Mouse (Mus musculus) heart, embryonic 11.5 days (tissue): ENCODE measurements around the gene Ift46. TPM values are rescaled to one million over a fixed set of nuclear protein-coding genes. Genes with fewer than 3 reads are reported as not detected.

Source experiments
- ATAC-seq: fragments of 200-750 bp; cut with Nextera tagmentation; replicated peaks from 2 replicates; pipeline ENCODE4 v1.8.0; 2017; ENCODE audit warnings: moderate library complexity; ENCODE audit not compliant: insufficient number of reproducible peaks, low FRiP score, low TSS enrichment
- H3K27ac ChIP-seq: fragments of 300-500 bp; sonication (generic); 2 replicates; pipeline ENCODE4 v1.5.1; 2014; ENCODE audit warnings: mild to moderate bottlenecking, low read depth, low read length
- H3K27me3 ChIP-seq: fragments of 300-500 bp; sonication (generic); 2 replicates; pipeline ENCODE4 v1.6.1; 2014; ENCODE audit warnings: mild to moderate bottlenecking, low read length, mixed read lengths; ENCODE audit not compliant: control insufficient read depth, insufficient read depth
- H3K36me3 ChIP-seq: fragments of 300-500 bp; sonication (generic); 2 replicates; pipeline ENCODE4 v1.6.1; 2014; ENCODE audit warnings: mild to moderate bottlenecking, low read length, moderate library complexity, mixed read lengths; ENCODE audit not compliant: control insufficient read depth, insufficient read depth
- H3K4me1 ChIP-seq: fragments of 300-500 bp; sonication (generic); 2 replicates; pipeline ENCODE4 v1.6.1; 2014; ENCODE audit warnings: low read length; ENCODE audit not compliant: control insufficient read depth, insufficient read depth
- H3K4me2 ChIP-seq: fragments of 300-500 bp; sonication (generic); 2 replicates; pipeline ENCODE4 v1.6.1; 2014; ENCODE audit warnings: mild to moderate bottlenecking, moderate library complexity
- H3K4me3 ChIP-seq: fragments of 300-500 bp; sonication (generic); 2 replicates; pipeline ENCODE4 v1.5.1; 2014; ENCODE audit warnings: low read depth, low read length
- H3K9ac ChIP-seq: fragments of 300-500 bp; sonication (generic); 2 replicates; pipeline ENCODE4 v1.6.1; 2014; ENCODE audit warnings: mild to moderate bottlenecking, low read depth, low read length, moderate library complexity
- H3K9me3 ChIP-seq: fragments of 300-500 bp; sonication (generic); replicated peaks from 2 replicates; pipeline ENCODE4 v1.6.1; 2016; ENCODE audit warnings: low read length; ENCODE audit not compliant: control insufficient read depth
- WGBS: fragments of 180-500 bp; shearing (Covaris S2); extraction: QIAGEN DNeasy Blood & Tissue Kit; methylation state at CpG from one replicate; pipeline ENCODE4 v1.1.7; 2014; ENCODE audit not compliant: insufficient replicate concordance; 5-methylcytosine and 5-hydroxymethylcytosine counted together
- polyA plus RNA-seq: library from polyadenylated mRNA; unstranded; fragments of >200 nt; fragmentation: Nextera tagmentation; extraction: Ambion mirVana; gene quantifications from 2 replicates; pipeline ENCODE4 v1.2.1, GENCODE M21; 2014

Ift46 gene
- polyA plus RNA-seq, 1 experiment from 2014 or later, result 71.4 TPM

- Histone ChIP-seq H3K36me3 (peaks cover 44% of the 10 kb centered on the region), H3K4me3 (no peak overlapping the region), H3K27me3 (no peaks in the 10 kb centered on the region), H3K4me2 (no peak overlapping the region), H3K27ac (no peak overlapping the region), H3K9me3 (no peaks in the 10 kb centered on the region), H3K4me1 (no peaks in the 10 kb centered on the region), H3K9ac (no peak overlapping the region)
- ATAC-seq, result no peak
- WGBS, result 94% methylated on average over 10 of the region's 10 CpGs
Measured at GRCm38 (mm10) chr9:44807778-44808177, 40.1 kb downstream of the Ift46 start.

- Histone ChIP-seq H3K27ac (no peak overlapping the region), H3K4me1 (no peaks in the 10 kb centered on the region), H3K9me3 (no peaks in the 10 kb centered on the region), H3K4me3 (no peak overlapping the region), H3K27me3 (no peaks in the 10 kb centered on the region), H3K36me3 (peaks cover 57% of the 10 kb centered on the region), H3K4me2 (no peak overlapping the region), H3K9ac (no peak overlapping the region)
- no peak for ATAC-seq
- 84% methylated on average over 10 of the region's 10 CpGs for WGBS
Measured at GRCm38 (mm10) chr9:44810316-44810715, 42.6 kb downstream of the Ift46 start.

- H3K4me2 ChIP-seq, result no peak overlapping the region
Measured at GRCm38 (mm10) chr9:44814179-44814578, 46.5 kb downstream of the Ift46 start.

GRCm38 (mm10) chr9:44817522-44817921 is 49.8 kb downstream of the Ift46 start:
- peaks cover 71% of the 10 kb centered on the region for H3K36me3 ChIP-seq
- no peak overlapping the region for H3K4me3 ChIP-seq
- no peak overlapping the region for H3K4me2 ChIP-seq
- no peaks in the 10 kb centered on the region for H3K27me3 ChIP-seq
- H3K9ac ChIP-seq, result no peak overlapping the region
- no peaks in the 10 kb centered on the region for H3K4me1 ChIP-seq
- ATAC-seq, result no peak
- no peak overlapping the region for H3K27ac ChIP-seq
- 65% methylated on average over 5 of the region's 5 CpGs for WGBS
- H3K9me3 ChIP-seq, result no peaks in the 10 kb centered on the region

More at GRCm38 (mm10) chr9:44814179-44814578, 46.5 kb downstream of the Ift46 start:
- 0 out of 2 replicates have a peak overlapping the region, but pooled peaks have one; percentile 10 for H3K9ac ChIP-seq
- 92% methylated on average over 8 of the region's 8 CpGs for WGBS
- no peak for ATAC-seq
- no peak overlapping the region for H3K4me3 ChIP-seq
- H3K4me1 ChIP-seq, result no peaks in the 10 kb centered on the region
- no peaks in the 10 kb centered on the region for H3K27me3 ChIP-seq
- peaks cover 72% of the 10 kb centered on the region for H3K36me3 ChIP-seq
- H3K9me3 ChIP-seq, result no peaks in the 10 kb centered on the region
- H3K27ac ChIP-seq, result no peak overlapping the region

GRCm38 (mm10) chr9:44819920-44820827 is 52.5 kb downstream of the Ift46 start:
- Histone ChIP-seq H3K9me3 (no peaks in the 10 kb centered on the region), H3K4me3 (no peak overlapping the region), H3K27me3 (no peaks in the 10 kb centered on the region), H3K27ac (no peak overlapping the region), H3K9ac (no peak overlapping the region), H3K4me2 (no peak overlapping the region), H3K4me1 (no peaks in the 10 kb centered on the region), H3K36me3 (peaks cover 78% of the 10 kb centered on the region)
- WGBS, result 92% methylated on average over 15 of the region's 15 CpGs
- ATAC-seq, result no peak

GRCm38 (mm10) chr9:44826660-44827059 is 59.0 kb downstream of the Ift46 start:
- Histone ChIP-seq H3K27me3 (no peaks in the 10 kb centered on the region), H3K36me3 (peaks cover 60% of the 10 kb centered on the region), H3K4me1 (no peaks in the 10 kb centered on the region), H3K4me3 (no peak overlapping the region), H3K27ac (no peak overlapping the region), H3K4me2 (no peak overlapping the region), H3K9ac (no peak overlapping the region), H3K9me3 (no peaks in the 10 kb centered on the region)
- WGBS, result 83% methylated on average over 7 of the region's 7 CpGs
- ATAC-seq, result no peak

GRCm38 (mm10) chr9:44828944-44829343 is 61.2 kb downstream of the Ift46 start:
- WGBS, result 92% methylated on average over 11 of the region's 11 CpGs
- H3K36me3 ChIP-seq, result peaks cover 54% of the 10 kb centered on the region
- no peak for ATAC-seq

GRCm38 (mm10) chr9:44830506-44830905 is 62.8 kb downstream of the Ift46 start:
- Histone ChIP-seq H3K4me1 (no peaks in the 10 kb centered on the region), H3K27ac (no peak overlapping the region), H3K27me3 (no peaks in the 10 kb centered on the region), H3K4me3 (no peak overlapping the region), H3K9me3 (no peaks in the 10 kb centered on the region), H3K36me3 (peaks cover 51% of the 10 kb centered on the region), H3K9ac (no peak overlapping the region), H3K4me2 (no peak overlapping the region)
- ATAC-seq, result no peak
- 88% methylated on average over 2 of the region's 2 CpGs for WGBS

More at GRCm38 (mm10) chr9:44828944-44829343, 61.2 kb downstream of the Ift46 start:
- Histone ChIP-seq H3K9ac (no peak overlapping the region), H3K9me3 (no peaks in the 10 kb centered on the region), H3K27me3 (no peaks in the 10 kb centered on the region), H3K4me3 (no peak overlapping the region), H3K4me2 (no peak overlapping the region), H3K27ac (no peak overlapping the region), H3K4me1 (no peaks in the 10 kb centered on the region)

- no peaks in the 10 kb centered on the region for H3K4me1 ChIP-seq
- ATAC-seq, result no peak
- WGBS, result 84% methylated on average over 4 of the region's 4 CpGs
- H3K27ac ChIP-seq, result no peak overlapping the region
- H3K27me3 ChIP-seq, result no peaks in the 10 kb centered on the region
- H3K9ac ChIP-seq, result no peak overlapping the region
- no peak overlapping the region for H3K4me2 ChIP-seq
- H3K36me3 ChIP-seq, result peaks cover 47% of the 10 kb centered on the region
- H3K9me3 ChIP-seq, result no peaks in the 10 kb centered on the region
- no peak overlapping the region for H3K4me3 ChIP-seq
Measured at GRCm38 (mm10) chr9:44832356-44832755, 64.6 kb downstream of the Ift46 start.
